Mouse (Mus musculus) limb, embryonic 15.5 days (tissue): Measurements from ENCODE around the gene Cmbl. TPM values are rescaled to one million over a fixed set of nuclear protein-coding genes. Genes with fewer than 3 reads are reported as not detected.

ENCODE experiments used
- ATAC-seq: fragments of 200-750 bp; cut with Nextera tagmentation; 2 replicates; pipeline ENCODE4 v1.8.0; 2017; ENCODE audit warnings: low read depth, moderate TSS enrichment; ENCODE audit not compliant: insufficient number of reproducible peaks, low FRiP score, low TSS enrichment
- H3K27ac ChIP-seq: fragments of 300-500 bp; sonication (generic); 2 replicates; pipeline ENCODE4 v1.5.1; 2015; ENCODE audit warnings: moderate library complexity, mild to moderate bottlenecking, inconsistent platforms
- H3K27me3 ChIP-seq: fragments of 300-500 bp; sonication (generic); 2 replicates; pipeline ENCODE4 v1.6.1; 2015; ENCODE audit warnings: inconsistent platforms
- H3K36me3 ChIP-seq: fragments of 300-500 bp; sonication (generic); 2 replicates; pipeline ENCODE4 v1.6.1; 2015; ENCODE audit warnings: inconsistent platforms
- H3K4me1 ChIP-seq: fragments of 300-500 bp; sonication (generic); 2 replicates; pipeline ENCODE4 v1.6.1; 2015; ENCODE audit warnings: inconsistent platforms
- H3K4me2 ChIP-seq: fragments of 300-500 bp; sonication (generic); 2 replicates; pipeline ENCODE4 v1.6.1; 2015; ENCODE audit warnings: mild to moderate bottlenecking, inconsistent platforms
- H3K4me3 ChIP-seq: fragments of 300-500 bp; sonication (generic); 2 replicates; pipeline ENCODE4 v1.5.1; 2015; ENCODE audit warnings: mild to moderate bottlenecking, inconsistent platforms
- H3K9ac ChIP-seq: fragments of 300-500 bp; sonication (generic); 2 replicates; pipeline ENCODE4 v1.6.1; 2015; ENCODE audit warnings: inconsistent platforms
- H3K9me3 ChIP-seq: fragments of 300-500 bp; sonication (generic); 2 replicates; pipeline ENCODE4 v1.6.1; 2016; ENCODE audit warnings: inconsistent platforms
- WGBS: fragments of 180-500 bp; shearing (Covaris S2); methylation state at CpG from one replicate; pipeline ENCODE4 v1.1.7; 2015; 5-methylcytosine and 5-hydroxymethylcytosine counted together
- polyA plus RNA-seq: library from polyadenylated mRNA; unstranded; fragments of >200 nt; fragmentation: Nextera tagmentation; extraction: Ambion mirVana; gene quantifications from 2 replicates; pipeline ENCODE4 v1.2.1, GENCODE M21; 2015

The Cmbl gene
- polyA plus RNA-seq, 1 experiment from 2014 or later, result 2.7 TPM

DNA sequence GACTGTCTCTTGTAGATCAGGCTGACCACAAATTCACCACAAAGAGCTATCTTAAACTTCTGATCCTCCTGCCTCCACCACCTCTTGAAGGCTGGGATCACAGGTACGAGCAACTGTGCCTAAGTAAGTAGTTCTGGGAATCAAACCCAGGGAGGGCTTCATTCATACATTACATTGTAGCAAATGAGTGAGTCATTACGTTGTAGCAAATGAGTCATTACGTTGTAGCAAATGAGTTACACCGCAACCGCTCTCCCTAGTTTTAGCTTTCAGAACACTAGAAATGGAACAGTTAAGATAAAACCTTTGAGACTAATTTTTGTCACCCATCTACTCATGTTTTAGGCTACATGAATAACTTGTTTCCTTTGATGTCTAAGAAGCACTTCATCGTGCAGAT is 18.9 kb upstream of the Cmbl start:
- Histone ChIP-seq H3K9ac (no peak overlapping the region), H3K4me2 (no peak overlapping the region), H3K27me3 (no peaks in the 10 kb centered on the region), H3K27ac (no peak overlapping the region), H3K4me1 (peaks cover 14% of the 10 kb centered on the region), H3K4me3 (no peak overlapping the region), H3K36me3 (no peaks in the 10 kb centered on the region), H3K9me3 (no peaks in the 10 kb centered on the region)
- no peak for ATAC-seq
- 81% methylated on average over 6 of the region's 6 CpGs for WGBS

DNA sequence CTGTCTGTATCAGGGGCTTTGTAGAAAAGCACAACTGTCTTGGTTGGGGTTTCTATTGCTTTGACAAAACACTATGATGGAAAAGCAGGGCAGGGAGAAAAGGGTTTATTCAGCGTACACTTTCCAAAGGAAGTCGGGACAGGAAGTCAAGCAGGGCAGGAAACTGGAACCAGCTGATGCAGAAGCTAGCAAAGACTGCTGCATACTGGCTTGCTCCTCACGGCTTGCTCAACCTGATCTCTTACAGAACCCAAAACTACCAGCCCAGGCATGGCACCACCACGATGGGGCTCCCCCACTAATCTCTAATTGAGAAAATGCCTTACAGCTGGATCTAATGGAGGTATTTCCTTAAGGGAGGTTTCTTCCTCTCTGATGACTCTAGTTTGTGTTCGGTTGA is 17.8 kb upstream of the Cmbl start:
- ATAC-seq, result no peak

GRCm38 (mm10) chr15:31550381-31550780 is 14.8 kb upstream of the Cmbl start:
- H3K9me3 ChIP-seq, result no peaks in the 10 kb centered on the region
- no peak overlapping the region for H3K4me2 ChIP-seq
- H3K27ac ChIP-seq, result no peak overlapping the region
- no peaks in the 10 kb centered on the region for H3K36me3 ChIP-seq
- ATAC-seq, result no peak
- H3K4me1 ChIP-seq, result no peaks in the 10 kb centered on the region
- no peak overlapping the region for H3K4me3 ChIP-seq
- WGBS, result 78% methylated on average over 4 of the region's 4 CpGs
- H3K27me3 ChIP-seq, result no peaks in the 10 kb centered on the region
- no peak overlapping the region for H3K9ac ChIP-seq

More for the DNA sequence above, 17.8 kb upstream of the Cmbl start:
- no peak overlapping the region for H3K4me3 ChIP-seq
- H3K27me3 ChIP-seq, result no peaks in the 10 kb centered on the region
- no peak overlapping the region for H3K27ac ChIP-seq
- peaks cover 7% of the 10 kb centered on the region for H3K4me1 ChIP-seq
- H3K9ac ChIP-seq, result no peak overlapping the region
- 46% methylated on average over 5 of the region's 5 CpGs for whole genome bisulfite sequencing
- no peaks in the 10 kb centered on the region for H3K36me3 ChIP-seq
- no peak overlapping the region for H3K4me2 ChIP-seq
- no peaks in the 10 kb centered on the region for H3K9me3 ChIP-seq

- Histone ChIP-seq H3K27ac (no peak overlapping the region), H3K4me2 (no peak overlapping the region), H3K4me1 (no peaks in the 10 kb centered on the region), H3K9ac (no peak overlapping the region), H3K36me3 (no peaks in the 10 kb centered on the region), H3K9me3 (no peaks in the 10 kb centered on the region), H3K27me3 (no peaks in the 10 kb centered on the region), H3K4me3 (no peak overlapping the region)
- 87% methylated on average over 2 of the region's 2 CpGs for WGBS
- no peak for ATAC-seq
Observed at GRCm38 (mm10) chr15:31554855-31555254, 10.3 kb upstream of the Cmbl start.

- H3K27ac ChIP-seq, result no peak overlapping the region
- WGBS, result 83% methylated on average over 6 of the region's 6 CpGs
- no peak for ATAC-seq
- H3K9me3 ChIP-seq, result no peaks in the 10 kb centered on the region
- no peaks in the 10 kb centered on the region for H3K36me3 ChIP-seq
- no peaks in the 10 kb centered on the region for H3K27me3 ChIP-seq
- no peak overlapping the region for H3K9ac ChIP-seq
- H3K4me1 ChIP-seq, result peaks cover 7% of the 10 kb centered on the region; the same call in 1 of the 2 replicates
- H3K4me2 ChIP-seq, result no peak overlapping the region
- no peak overlapping the region for H3K4me3 ChIP-seq
Observed at GRCm38 (mm10) chr15:31561390-31561789, 3.8 kb upstream of the Cmbl start.

- Histone ChIP-seq H3K9me3 (no peaks in the 10 kb centered on the region), H3K9ac (no peak overlapping the region), H3K4me2 (no peak overlapping the region), H3K36me3 (no peaks in the 10 kb centered on the region), H3K4me3 (no peak overlapping the region), H3K27ac (no peak overlapping the region), H3K4me1 (peaks cover 7% of the 10 kb centered on the region; the same call in 1 of the 2 replicates), H3K27me3 (no peaks in the 10 kb centered on the region)
- 91% methylated on average over 4 of the region's 4 CpGs for WGBS
- no peak for ATAC-seq
Observed at GRCm38 (mm10) chr15:31561976-31562375, 3.2 kb upstream of the Cmbl start.

GRCm38 (mm10) chr15:31562847-31563246 is 2.3 kb upstream of the Cmbl start:
- H3K9me3 ChIP-seq, result no peaks in the 10 kb centered on the region
- H3K27me3 ChIP-seq, result no peaks in the 10 kb centered on the region
- no peak overlapping the region for H3K4me2 ChIP-seq
- H3K4me3 ChIP-seq, result no peak overlapping the region
- no peak overlapping the region for H3K27ac ChIP-seq
- H3K9ac ChIP-seq, result no peak overlapping the region
- 59% methylated on average over 8 of the region's 8 CpGs for WGBS
- H3K4me1 ChIP-seq, result peaks cover 7% of the 10 kb centered on the region; the same call in 1 of the 2 replicates
- ATAC-seq, result no peak
- H3K36me3 ChIP-seq, result no peaks in the 10 kb centered on the region

- H3K4me3 ChIP-seq, result no peak overlapping the region
- no peak overlapping the region for H3K4me2 ChIP-seq
- H3K4me1 ChIP-seq, result peaks cover 12% of the 10 kb centered on the region
- no peaks in the 10 kb centered on the region for H3K9me3 ChIP-seq
- no peaks in the 10 kb centered on the region for H3K36me3 ChIP-seq
- no peaks in the 10 kb centered on the region for H3K27me3 ChIP-seq
- no peak for ATAC-seq
- WGBS, result 49% methylated on average over 19 of the region's 19 CpGs
- H3K27ac ChIP-seq, result no peak overlapping the region
- no peak overlapping the region for H3K9ac ChIP-seq
Observed at GRCm38 (mm10) chr15:31563577-31564546, 1.3 kb upstream of the Cmbl start.

DNA sequence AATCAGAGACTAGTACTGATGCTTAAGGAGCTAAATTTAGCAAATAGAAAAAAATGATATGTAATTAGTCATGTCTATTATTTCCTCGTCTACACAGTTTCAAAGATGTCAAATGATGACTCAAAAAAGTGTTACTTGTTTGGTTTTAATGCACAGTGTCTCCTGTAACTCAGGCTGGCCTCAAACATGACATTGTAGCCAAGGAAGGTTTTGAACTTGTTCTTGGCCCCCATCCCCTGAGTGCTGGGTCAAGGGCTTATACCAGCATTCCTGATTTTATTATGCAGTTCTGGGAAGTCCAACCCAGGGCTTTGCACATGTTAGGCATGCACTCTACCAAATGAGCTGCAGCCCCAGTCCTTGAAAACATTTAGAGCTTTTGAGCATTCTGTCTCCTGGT is 597 bp downstream of the Cmbl start:
- no peak overlapping the region for H3K4me3 ChIP-seq
- H3K9ac ChIP-seq, result no peak overlapping the region
- H3K27me3 ChIP-seq, result no peaks in the 10 kb centered on the region
- H3K36me3 ChIP-seq, result no peaks in the 10 kb centered on the region
- H3K4me2 ChIP-seq, result no peak overlapping the region
- ATAC-seq, result no peak
- 73% methylated on average over 1 of the region's 1 CpGs for WGBS
- peaks cover 24% of the 10 kb centered on the region for H3K4me1 ChIP-seq
- H3K9me3 ChIP-seq, result no peaks in the 10 kb centered on the region
- no peak overlapping the region for H3K27ac ChIP-seq

GRCm38 (mm10) chr15:31567431-31567830 is 2.2 kb downstream of the Cmbl start:
- ATAC-seq, result no peak
- no peak overlapping the region for H3K9ac ChIP-seq
- no peaks in the 10 kb centered on the region for H3K27me3 ChIP-seq
- H3K4me3 ChIP-seq, result no peak overlapping the region
- H3K36me3 ChIP-seq, result no peaks in the 10 kb centered on the region
- no peak overlapping the region for H3K4me2 ChIP-seq
- no peaks in the 10 kb centered on the region for H3K9me3 ChIP-seq
- no peak overlapping the region for H3K27ac ChIP-seq
- peaks cover 28% of the 10 kb centered on the region for H3K4me1 ChIP-seq
- WGBS, result 78% methylated on average over 7 of the region's 7 CpGs

DNA sequence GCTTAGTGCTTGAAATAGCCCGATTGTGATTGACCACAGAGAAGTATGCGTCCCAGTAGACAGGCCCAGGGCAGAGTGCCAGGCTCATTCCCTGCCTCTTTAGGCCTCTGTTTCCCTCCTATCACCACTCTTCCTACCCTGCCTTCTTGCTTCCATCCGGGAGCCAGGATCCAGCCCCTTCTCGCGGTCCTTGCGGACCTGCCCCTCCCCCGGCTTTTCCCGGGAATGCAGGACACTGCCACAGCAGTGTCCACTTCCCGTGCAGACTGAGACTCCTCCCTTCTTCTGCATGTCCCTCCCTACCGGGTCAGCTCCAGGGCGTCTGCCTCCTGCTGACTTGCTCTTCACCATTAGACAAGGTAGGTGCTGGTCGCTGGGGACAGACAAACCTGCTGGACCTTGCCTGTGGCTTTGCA is 3.4 kb downstream of the Cmbl start:
- Histone ChIP-seq H3K9me3 (no peaks in the 10 kb centered on the region), H3K4me3 (no peak overlapping the region), H3K4me1 (peaks cover 29% of the 10 kb centered on the region), H3K27ac (no peak overlapping the region), H3K27me3 (no peaks in the 10 kb centered on the region), H3K9ac (no peak overlapping the region), H3K36me3 (no peaks in the 10 kb centered on the region), H3K4me2 (peak overlapping the region; percentile 15; the same call in 1 of the 2 replicates)
- 23% methylated on average over 12 of the region's 12 CpGs for WGBS
- peak; percentile 55; the same call in 1 of the 2 replicates for ATAC-seq

DNA sequence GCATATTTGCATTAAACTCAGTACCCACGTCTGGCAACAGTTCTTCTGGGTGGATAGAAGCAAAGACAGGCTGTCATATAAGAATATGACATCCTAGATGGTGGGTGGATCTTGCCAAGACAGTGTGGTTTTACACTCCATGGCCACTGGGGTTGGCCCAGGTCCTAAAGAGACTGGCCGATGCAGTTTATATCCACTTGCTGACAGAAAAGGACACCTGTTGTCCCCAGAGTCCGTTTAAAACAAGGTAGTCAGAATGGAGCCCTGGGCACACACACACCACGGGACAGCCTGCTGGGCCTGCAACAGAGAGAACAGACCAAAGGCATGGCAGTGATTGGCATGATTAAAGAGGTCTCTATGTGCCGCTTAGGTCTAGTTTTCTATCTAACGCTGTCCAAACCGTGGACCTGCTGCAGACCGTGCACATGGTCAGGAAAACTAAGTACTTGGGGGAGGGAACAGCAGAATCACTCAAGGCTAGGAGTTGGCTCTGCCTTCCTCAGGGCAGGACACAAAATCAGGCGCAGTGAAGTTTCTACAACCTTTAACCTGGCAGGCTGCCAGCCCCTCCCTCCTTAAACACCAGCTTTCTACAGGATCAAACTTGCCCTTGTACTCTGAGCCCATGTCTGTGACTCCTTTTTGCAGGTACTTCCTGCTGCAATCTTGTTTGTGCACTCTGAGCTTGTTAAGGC is 4.3 kb downstream of the Cmbl start:
- H3K4me2 ChIP-seq, result no peak overlapping the region
- H3K27me3 ChIP-seq, result no peaks in the 10 kb centered on the region
- H3K9ac ChIP-seq, result no peak overlapping the region
- 51% methylated on average over 9 of the region's 9 CpGs for whole genome bisulfite sequencing
- H3K27ac ChIP-seq, result peak overlapping the region; percentile 7
- H3K9me3 ChIP-seq, result no peaks in the 10 kb centered on the region
- no peak overlapping the region for H3K4me3 ChIP-seq
- peaks cover 26% of the 10 kb centered on the region for H3K4me1 ChIP-seq
- ATAC-seq, result no peak
- no peaks in the 10 kb centered on the region for H3K36me3 ChIP-seq
